Mouse (Mus musculus) urinary bladder, adult 2 months (tissue): ENCODE measurements around the gene T2. TPM values are rescaled to one million over a fixed set of nuclear protein-coding genes. Genes with fewer than 3 reads are reported as not detected.
A peak's percentile ranks its signal among the peaks of the same experiment; 100 is the strongest.

ENCODE experiments used
- DNase-seq: peaks from one replicate; pipeline ENCODE4 v3.0.0; 2022; ENCODE audit warnings: low spot score
- polyA plus RNA-seq: library from polyadenylated mRNA; depleted of rRNA; stranded (reverse); fragments of >200 nt; gene quantifications from 2 replicates; pipeline ENCODE4 v1.2.3, GENCODE M21; 2012

Gene T2
- polyA plus RNA-seq, 1 experiment = 0.14 TPM

DNA sequence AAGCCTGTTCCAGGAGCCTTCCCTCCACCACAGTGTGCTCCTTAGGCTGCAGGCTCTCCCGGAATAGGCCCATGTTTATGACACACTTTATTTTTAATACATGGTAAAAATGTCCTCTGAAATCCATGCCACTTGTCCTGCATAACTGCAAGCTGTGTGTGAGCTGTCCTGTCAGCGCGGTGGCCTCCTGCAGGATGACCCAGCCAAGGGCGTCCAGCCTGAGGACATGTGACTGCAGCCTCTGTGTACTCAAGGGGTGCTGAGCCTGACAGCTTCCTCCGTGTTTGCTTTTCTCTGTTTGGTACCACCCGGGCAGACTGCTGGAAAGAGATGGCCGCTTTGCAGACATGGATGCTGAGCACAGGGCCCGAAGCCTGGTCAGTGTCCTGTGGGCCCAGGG is 61.1 kb downstream of the T2 start:
- no peak for DNase-seq

DNA sequence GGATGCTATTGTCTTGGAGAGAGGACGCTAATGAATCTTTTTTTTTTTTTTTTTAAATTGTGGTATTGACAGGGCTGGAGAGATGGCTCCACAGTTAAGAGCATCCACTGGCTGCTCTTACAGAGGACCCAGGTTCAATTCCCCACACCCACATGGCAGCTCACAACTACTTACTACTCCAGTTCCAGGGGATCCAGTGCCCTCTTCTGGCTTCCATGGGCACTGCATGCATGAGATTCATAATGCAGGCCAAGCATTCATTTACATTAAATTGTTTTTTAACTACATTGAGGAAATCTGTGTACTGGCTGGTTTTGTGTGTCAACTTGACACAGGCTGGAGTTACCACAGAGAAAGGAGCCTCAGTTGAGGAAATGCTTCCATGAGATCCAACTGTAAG is 64.9 kb downstream of the T2 start:
- DNase-seq = no peak

DNA sequence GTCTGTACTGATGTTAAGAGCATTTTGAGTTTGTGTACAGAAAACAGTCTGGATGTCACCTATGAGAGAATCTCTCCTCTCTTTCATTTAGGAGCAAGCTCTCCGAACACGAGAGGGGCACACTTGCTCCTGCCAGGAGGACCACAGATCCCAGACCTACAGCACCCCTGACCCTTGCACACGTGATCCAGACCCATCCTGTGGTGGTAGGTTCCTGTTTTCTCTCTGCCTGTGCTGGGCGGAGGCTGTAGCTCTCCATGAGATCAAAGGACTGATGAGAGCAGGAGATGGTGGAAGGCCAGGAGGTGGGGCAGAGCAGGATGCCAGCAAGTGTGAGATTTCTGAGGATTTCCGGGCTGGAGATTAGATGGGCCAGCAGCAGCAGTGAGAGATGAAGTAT is 65.7 kb downstream of the T2 start:
- no peak for DNase-seq

DNA sequence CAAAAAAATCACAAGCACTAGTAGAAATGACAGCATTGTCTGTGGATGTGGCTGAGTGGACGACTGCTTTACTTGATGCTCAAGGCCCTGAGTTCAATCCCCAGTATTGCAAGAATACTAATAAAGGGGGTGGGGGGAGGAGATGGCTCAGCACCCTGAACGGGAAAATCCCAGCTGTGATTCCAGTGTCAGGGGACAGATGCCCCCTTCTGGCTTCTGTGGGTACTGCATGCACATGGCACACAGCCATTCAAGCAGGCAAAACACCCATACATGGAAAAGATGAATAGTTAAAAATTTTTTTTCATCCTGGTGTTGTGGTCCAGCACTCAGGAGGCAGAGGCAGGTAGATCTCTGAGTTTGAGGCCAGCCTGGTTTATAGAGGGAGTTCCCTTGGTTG is 67.5 kb downstream of the T2 start:
- no peak for DNase-seq

DNA sequence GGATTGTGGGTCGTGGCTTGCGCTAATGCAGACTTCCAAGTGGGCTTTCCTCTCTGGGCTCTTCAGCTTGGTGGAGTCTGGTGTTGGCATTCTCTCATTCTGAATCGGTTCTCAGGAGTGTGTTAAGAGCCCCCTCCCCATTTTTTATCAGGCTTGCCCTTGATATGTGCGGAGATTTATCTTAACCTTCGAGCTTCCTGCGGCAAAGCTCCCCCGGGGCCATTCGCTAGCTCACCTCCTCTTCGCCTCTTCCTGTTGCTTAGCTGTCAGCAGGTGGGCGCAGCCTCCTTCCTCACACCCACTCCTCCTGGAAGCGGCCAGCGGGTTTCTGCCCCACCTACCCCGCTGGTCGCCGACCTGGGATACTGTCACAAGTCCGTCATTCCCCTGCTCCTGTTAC is 73.6 kb downstream of the T2 start:
- no peak for DNase-seq

DNA sequence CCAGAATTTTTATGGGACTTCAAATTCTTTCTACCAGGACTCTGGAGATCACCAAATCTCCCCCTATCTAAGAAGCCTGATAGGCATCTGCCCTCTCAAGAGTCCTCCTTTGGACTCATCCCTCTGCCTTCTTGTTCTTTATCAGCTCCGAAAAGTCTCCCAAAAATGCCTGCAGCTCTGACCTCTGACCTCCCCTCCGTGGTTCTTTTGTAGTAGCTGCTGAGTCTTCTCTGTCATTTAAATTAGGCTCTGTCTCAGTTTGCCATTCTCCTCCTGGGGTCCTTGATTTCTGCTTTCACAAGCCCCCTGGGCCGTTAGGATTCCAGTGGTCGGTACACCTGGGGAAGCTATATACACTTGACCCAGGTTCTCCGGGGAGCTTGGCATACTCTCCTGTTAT is 74.1 kb downstream of the T2 start:
- DNase-seq = no peak

DNA sequence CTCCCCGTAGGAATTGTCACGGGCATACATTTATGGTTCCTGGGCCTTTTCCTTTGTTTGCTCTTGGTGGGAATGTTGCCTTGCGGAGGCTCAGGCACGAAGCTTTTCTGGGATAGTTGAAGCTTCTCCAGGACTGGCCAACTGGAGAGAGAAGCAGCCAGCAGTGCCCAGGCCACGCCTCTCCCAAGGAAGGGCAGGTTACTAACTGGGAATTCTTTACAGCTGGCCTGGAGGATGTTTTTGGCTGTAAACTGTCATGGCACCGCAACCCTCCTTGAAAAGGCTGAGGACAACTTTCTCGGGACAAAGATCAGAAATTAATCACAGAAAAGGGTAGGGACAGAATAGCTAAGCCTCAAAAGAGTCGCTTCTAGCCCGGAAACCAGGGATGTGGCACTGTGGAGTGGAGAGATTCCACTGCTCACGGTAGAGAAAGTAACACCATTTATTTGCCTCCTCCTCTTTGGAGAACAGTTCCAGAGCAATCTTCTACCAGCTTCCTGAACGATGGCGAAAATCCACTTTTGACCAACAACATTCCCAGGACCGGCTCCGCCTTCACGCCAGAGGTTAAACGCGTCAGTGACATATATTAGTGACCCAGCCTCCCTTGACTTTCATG is 76.5 kb downstream of the T2 start:
- DNase-seq = no peak

DNA sequence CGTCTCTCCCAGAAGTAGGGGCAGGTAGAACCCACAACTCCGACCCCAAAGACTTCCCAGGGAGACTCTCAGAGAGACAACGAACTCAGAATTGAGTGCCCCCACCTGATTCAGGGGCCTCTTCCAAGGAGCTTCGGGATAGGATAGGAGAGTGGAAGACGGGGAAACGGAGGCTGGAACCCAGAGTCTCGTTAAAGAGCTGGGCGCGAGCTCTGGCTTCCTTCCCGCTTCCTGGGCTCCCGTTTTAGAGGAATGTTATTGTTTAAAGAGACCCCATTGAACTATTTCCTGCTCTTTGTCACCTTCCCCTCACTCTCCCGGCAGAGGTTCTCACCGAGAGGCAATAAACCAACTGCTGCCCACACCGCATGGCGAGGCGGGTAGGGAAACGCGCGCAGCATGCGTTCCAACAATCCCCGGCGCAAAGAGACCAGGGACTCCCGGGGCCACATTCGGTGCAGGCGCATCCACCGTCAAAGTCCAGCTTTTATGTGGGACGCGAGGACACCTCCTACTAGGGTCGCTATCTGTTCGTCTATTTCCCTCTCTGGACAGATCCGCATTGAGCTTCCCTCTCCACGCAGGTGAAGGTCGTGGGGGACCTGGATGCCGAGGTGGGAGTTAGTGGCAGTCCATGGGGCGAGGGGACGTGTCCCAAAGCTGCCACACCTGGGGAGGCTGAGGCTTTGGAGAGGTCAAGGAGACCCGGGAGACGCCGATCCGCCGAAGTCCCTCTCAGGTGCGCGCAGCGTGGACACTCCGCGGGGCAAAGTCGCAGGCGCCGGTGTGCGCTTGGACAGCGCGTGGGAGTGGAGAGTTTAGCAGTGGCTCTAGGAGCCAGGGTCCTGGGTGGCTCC is 77.6 kb downstream of the T2 start:
- no peak for DNase-seq

DNA sequence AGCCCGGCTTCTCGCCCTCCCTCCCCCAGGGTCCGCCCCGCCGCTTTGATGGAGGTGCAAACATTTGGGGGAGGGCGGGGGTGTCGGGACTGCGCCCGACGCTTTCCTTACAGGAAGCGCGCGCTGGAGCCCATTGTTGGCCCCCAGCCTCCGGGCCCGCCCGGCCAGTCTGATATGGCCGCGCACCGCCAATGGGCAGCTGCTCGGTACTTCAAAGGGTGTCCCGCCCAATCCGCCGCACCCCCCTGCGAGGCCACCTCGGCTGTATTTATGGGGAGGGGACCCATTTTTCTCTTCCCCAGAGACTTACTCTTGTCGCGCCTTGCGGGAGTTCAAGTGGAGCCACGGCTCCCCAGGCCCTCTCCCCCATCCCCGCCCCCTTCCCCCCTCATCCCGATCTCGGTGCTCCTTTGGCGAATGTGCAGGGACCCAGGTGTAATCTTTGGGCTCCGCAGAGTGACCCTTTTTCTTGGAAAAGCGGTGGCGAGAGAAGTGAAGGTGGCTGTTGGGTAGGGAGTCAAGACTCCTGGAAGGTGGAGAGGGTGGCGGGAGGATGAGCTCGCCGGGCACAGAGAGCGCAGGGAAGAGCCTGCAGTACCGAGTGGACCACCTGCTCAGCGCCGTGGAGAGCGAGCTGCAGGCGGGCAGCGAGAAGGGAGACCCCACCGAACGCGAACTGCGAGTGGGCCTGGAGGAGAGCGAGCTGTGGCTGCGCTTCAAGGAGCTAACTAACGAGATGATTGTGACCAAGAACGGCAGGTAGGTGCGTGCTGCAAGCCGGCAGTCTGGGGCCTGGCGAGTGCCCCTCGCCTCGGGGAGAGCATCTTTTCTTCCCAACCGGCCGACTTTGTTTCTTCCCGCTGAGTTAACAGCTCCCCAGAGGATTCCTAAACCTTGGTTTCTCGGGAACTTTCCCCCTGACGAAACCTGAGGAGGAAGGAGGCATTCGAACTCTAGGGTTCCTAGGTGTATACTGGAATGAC is 78.5 kb downstream of the T2 start, which contains the start of gene T:
Gene T (plus strand): TSS at position 446 of the 983 bp plus-strand sequence.
- DNase-seq = no peak

DNA sequence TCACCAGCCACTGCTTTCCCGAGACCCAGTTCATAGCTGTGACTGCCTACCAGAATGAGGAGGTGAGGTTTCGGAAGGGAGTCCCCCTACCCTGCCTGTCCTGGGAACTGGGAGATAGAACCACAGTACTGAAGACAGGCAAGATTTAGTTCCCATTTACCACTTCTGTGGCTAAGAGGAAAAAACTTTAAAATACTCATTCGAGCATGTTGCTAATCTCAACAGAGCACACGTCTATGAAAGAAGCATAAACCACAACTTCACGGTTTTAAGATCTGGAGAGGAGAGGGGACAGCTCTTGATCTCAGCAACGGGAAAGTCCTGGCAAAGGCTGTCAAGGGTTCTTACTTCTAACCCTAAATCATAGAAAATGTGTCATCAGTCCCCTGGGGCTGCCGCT is 80.4 kb downstream of the T2 start:
- DNase-seq = no peak

DNA sequence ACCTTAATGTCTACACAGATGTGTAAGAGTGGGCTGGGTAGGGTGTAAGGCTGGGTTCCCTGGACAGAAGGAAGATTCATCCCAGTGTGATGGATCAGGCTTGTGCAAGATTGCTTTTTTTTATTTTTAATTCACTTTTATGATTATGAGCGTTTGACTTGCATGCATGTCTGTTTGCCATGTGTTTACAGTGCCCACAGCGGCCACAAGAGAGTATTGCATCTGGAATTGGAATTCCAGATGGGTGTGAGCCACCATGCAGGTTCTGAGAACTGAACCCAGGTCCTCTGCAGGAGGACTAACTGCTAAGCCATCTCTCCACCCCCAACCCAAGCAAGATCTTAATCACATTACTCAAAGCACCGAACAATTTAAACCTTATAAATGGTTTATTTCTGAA is 88.3 kb downstream of the T2 start:
- no peak for DNase-seq

DNA sequence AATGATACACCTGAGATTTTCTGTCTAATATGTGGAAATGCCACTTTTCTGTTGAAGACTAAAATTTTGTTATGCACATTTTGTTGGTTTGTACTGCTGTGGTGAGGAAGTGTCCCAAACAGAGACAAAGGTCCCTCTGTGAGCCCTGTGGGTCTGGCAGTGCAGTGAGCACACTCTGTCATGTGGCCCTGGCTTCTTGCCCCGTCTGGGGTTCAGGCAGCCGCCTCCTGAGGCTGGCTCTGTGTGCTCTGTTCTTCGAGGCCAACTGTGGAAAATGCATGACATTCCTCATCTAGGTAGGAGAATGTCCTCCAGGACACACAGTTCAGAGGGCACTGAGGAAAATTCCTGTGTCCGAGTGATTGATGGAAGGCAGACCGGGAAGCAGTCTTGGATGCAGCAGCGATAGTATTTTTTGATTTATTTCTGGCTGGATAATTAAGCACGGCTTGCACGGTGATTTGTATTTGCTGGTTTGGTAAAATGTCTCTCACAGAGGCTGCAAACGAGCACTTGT is 91.9 kb downstream of the T2 start:
- no peak for DNase-seq

DNA sequence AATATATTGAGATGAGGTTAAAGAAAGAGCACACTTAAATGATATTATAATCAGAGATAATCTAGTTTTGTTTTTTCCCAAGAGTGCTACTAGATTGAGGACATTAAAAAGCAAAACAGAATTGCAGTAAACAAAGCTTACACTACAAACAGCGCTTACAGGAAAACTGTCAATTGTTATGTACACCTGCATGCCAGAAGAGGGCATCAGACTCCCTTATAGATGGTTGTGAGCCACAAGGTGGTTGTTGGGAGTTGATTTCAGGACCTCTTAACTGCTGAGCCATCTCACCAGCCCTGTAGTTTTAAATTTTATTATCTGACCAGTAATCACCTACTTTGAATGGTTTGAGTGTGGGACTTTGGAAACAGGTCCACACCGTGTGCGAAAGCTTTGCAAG is 92.5 kb downstream of the T2 start:
- DNase-seq = no peak

DNA sequence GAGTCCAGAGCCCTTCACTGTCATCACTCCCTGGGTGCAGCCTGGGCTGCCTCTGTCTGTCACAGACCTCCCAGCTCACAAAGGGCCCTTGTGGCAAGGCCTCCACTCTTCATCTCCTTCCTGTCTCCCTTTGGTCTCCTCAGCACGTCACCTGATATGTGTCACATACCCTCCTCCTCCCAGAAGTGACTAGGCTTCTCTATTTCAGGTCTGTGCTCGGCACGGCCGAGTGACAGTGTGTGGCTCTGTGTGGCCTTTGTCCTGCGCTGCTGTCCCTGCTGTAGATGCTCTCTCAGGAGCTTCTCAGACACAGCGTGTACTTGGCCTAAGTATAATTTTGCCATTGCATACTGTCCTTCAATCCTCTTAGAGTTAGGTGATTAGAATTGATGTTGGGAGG is 99.4 kb downstream of the T2 start:
- DNase-seq = no peak

DNA sequence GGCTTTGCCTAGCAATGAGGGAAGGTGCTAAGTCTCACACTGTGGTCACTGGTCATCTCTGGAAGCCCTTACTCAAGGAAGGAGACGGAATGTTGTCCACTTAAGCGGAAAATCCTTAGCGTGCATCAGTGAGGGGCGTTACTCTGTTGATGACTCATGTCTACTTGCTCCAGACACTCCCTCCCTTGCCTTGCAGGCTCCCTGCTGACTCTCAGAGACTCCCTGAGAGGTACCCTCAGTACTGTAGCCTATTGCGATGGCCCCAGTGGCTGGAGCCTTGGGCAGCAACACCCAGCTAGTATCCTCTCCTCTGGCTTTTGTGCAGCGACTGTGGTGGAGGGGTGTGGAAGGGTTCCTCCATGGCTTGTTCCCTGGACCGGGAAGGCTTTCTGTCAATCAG is 99.8 kb downstream of the T2 start:
- no peak for DNase-seq

DNA sequence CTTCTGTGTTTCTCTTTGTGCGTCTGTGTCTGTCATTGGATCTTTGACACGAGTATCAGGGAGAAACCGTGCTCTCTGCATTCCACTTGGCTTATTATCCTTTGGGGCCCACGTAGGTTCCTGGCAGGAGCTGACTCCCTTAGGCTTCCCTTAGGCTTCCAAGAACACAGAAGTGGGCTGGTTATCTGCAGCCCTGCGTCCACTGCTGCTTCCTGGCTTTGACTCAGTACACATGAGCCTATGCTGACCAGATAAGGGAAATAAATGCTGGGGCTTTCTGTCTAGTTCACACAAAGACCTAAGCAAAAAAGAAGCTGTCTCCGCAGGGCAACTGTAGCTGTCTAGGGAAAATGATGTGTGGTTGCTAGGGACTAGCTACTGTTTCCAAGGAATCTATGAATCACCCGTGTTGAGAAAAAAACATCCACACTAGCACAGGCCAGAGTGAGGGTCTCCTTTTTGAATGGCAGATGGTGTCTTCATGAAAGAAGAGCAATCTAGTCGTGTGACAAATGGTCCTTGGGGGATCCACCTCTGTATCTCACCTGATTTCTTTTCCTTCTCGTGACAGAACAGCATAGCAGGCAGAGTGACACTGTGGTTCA is 101.2 kb downstream of the T2 start:
- no peak for DNase-seq

DNA sequence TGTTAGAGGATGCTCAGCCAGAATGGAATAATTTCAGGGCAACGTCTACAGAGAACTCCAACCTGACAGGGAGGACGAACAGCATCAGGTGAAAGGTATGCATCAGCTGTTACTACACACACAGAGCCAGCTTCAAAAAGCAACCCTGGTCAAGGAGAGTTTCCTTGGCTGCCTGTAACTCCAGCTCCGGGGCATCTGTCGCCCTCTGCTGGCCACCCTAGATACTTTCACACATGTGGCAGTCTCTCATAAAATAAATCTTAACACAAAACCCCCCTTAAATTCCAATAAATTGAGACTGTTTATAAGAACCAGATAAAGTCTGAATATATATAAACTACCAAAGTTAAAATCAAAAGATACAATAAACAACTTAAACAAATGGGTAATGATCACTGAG is 105.8 kb downstream of the T2 start:
- no peak for DNase-seq

DNA sequence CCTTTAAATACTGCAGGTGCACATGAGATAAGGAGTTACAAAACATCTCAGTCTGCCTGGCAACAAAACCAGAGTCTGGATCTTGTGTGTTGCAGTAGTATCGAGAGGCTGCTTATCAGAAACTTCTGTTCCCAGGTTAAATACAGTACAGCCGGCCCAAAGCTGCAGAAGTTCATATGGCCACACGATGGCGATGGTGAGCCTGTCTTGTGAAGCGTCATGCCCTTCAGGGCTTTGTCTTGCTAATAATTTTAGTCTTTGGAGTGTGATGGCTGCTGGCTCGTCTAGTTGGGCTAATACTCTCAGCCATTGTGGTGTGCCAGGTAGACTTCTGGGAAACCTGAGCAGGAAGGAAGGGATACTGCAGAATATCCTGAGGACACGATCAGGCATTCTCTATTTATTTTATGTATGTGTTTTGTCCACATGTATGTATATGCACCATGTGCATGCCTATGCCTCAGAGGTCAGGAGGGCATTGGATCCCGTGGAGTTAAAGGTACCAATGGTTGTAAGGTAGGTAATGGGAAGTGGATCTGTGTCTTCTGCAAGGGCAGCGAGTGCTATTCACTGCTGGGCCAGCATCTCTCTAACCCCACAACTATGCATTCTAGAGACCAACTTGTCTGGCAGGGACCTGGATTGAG is 107.8 kb downstream of the T2 start:
- DNase-seq = no peak

DNA sequence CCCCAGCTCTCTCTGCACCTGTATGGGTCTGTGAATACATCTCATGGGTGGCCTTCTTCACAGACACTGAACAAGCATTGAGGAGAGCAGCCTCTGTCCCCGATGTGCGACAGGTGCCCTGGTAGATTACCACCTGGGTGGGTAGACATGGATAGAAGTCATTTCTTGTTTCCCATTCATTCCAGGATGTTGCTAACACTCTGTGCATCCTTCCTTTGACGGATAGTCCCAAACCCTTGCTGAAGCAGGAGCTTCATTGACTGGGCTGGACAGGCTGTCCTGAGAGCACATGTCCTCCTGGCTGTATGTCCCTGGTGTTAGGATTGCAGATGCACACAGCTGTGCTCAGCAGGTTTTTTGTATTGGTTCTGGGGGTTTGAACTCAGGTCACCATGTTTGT is 112.0 kb downstream of the T2 start:
- no peak for DNase-seq

DNA sequence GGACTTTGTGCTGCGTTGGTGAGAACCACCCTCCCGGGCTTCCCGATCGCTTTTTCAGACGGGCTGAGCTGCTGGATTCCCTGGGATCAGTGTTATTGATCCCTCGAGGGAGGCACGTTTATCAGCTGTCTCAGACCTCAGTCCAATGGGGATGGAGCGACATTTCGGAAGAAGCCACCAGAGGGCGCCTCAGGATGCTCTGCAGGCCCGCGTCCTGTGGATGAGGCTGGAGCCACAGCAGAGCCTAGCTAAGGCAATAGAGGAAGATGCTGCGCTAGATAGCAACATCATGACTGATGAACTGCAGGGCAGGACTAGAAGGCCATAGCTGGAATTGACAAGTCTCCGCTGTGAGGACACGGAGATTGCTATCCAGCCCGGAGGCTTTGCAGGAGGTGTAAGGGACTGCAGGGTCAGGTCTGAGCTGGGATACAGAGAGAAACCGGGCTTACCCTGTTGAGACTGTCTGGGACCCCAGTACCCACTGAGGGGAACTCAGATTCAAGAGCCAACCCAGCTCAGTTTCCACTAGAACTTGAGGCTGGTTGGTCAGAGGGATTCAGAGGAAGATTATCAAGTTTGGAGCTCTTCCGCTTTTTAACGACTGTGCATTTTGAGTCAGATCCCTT is 113.0 kb downstream of the T2 start:
- DNase-seq = peak; percentile 65
